Mouse (Mus musculus) adrenal gland, adult 18-20 months (tissue): ENCODE results near the gene Frmpd1. TPM values are rescaled to one million over a fixed set of nuclear protein-coding genes. Genes with fewer than 3 reads are reported as not detected.

Experiments
- DNase-seq, 2 experiments: peaks; one replicate each; pipeline ENCODE4 v3.0.0; 2021 to 2022; ENCODE audit warnings: low spot score in 2 of 2
- total RNA-seq, 2 experiments: library from RNA; stranded (reverse); gene quantifications; 1 replicate in 1 of 2; 2 replicates in 1 of 2; pipeline ENCODE4 v1.2.3; 2021

Gene Frmpd1
- total RNA-seq, 2 experiments from 2014 or later = 5.7 to 6.6 TPM

- DNase-seq = no peak
These were observed 53.6 kb downstream of the Frmpd1 start for GRCm38 (mm10) chr4:45238260-45238659.

DNA sequence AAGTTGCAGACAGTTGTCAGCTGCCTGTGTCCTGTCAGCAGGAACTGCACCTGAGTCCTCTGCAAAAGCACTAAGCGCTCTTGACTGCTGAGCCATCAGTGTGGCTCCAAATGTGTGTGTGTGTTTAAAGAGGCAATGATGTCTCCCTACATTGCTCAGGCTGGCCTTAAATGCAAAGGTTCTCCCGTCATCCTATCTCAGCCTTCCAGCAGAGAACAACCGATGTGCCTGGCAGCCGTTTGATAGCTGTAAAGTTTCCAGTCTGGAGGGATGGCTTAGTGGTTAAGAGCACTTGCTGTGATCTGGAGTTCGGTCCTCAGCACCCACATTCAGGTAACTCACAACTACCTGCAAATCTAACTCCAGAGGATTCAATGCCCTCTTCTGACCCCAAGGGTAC lies 56.7 kb downstream of the Frmpd1 start:
- DNase-seq = no peak

GRCm38 (mm10) chr4:45242163-45242562 lies 57.5 kb downstream of the Frmpd1 start:
- DNase-seq = no peak

DNA sequence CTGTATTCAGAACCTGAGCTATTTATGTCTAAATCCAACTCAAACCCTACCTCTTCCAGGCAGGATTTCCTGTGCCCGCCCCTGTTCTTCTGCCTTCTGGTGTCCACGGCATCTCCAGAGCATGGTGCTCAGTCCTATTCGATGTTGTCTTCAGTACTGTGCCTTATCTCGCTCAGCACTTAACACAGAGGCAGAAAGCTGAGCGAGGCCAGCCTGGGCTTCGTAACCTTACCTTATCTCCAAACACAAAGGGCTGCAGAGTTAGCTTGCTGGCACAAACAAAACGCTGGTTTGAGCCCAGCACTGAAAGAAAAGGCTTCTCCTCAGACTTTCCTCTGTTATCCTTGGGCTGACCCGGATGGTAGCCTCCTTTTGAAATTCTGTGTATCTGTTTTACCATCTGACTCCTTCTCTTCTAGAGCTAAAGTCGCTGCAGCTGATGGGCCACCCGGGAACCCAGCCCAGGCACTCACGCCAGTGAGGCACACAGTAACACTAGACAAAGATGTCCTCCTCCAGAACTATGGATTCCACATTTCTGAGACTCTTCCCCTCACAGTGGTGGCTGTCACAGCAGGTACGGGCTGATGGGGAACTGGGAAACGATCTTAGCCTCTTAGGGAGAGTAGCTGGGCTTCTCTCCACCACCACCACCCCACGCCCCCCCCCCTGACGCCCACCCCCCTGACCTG lies 58.7 kb downstream of the Frmpd1 start:
- no peak for DNase-seq

DNA sequence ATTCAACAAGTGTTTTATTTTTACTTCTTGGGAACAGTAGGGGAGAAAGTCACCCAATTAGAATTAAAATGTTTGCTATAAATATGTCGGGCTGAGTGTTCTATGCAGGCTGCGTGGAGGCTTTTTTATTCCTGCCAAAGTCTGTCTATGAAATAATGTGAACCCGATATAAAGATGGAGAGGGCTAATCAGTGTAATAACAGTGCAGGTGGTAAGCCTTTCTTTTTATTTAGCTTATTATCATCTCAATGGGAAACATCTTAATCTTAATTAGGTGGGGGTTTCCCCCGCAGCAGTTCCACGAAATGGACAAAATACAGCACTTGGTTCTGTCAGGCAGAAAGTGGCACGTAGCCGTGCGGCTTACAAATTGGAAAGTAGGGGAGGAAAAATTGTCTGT lies 66.6 kb downstream of the Frmpd1 start:
- DNase-seq = no peak

DNA sequence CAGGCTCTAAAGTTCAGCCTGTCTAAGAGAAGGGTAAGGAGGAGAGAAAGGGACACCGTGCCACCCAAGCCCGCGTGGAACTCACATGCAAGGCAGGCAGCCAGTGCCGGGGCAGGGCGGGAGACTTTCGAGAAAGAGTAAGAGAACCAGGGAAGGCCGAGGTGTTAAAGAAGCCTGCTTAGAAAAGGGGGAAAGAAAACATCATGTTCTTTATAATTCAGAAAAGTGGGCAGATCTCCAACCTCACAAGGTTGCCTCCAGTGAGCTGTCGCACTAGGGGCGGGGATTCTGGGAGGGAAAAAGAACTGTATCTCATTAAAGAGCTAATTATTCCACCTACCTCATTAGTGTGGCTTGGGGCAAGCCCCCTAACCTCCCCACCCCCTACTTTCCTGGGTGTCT lies 68.2 kb downstream of the Frmpd1 start:
- DNase-seq = peak in 1 of 2 experiments; percentile 24

DNA sequence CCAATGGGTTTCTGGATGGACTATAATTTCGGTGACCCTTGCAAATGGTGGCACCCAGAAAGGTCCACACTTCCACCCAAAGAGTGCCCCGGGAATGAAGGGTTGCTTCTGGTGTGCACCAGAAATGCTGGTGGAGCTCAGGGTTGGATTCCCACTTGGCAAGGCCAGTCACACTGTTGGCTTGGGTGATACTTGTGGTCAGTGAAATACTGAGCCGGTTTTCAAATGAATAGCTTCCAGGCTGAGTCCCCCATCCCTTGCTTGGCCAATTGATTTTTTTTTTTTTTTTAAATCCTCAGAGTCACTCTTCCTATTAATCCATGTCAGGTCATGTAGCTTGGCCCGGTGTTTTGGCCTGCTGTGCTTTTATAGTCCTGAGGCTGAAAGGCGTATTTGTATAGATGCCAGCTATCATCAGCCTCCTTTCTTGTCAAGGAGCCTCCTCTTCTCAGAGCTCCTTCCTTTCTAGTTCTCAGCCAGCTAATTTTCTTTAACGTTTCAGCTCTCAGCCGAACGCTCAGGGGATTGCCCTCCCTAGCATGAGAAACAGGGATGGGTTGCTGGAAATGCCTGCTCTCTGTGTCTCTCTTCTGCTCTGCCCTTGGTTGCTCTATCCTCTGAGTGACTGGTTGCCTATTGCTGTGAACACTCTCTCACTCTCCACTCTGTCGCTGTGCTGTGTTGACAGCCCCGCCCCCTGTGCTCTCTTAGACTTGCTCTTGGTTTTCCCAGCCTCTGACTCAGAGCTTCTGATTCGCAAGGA lies 69.3 kb downstream of the Frmpd1 start:
- DNase-seq = peak; percentile 20 to 29

DNA sequence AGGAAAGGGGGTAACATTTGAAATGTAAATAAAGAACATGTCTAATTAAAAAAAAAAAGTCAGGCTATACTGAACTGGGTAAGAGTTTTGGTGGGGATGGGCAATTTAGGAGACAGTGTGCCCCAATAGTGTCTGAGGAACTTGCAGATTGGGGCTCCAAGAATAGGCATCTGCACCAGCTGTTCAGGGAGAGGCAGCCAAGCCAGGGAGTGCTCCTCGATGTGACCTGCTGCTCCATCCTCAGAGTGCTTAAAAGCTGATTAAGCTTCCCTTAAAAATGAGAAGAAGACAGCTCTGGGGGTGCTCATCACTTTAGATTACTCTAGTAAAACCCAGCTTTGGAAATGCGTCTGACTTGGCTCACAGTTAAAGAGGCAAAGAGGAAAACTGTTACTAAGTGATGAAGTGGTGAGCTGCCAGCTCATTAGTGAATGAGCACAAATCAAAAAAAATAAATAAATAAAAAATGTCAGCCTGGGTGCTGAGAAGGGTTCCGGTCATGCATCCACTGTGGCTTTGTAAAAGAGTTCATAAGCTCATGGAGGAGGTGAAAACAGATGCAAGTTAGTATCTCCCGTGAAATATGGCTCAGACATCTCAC lies 74.7 kb downstream of the Frmpd1 start:
- DNase-seq = no peak

DNA sequence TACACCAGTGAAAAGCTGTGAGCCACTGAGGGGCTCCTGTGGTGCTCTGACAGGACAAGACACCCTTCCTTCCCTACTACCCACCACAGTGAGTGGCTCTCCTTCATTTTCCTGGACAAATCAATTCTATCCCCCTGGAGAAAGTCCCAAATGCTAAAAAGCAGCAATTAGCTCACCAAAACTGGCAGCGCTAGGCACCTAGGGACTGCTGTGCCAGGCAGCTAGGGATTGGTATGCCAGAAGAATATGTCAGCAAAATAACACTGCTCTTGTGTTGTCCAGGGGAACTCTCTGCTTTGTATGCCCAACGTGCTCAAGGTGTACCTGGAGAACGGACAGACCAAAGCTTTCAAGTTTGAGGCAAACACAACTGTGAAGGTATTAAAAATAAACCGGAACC lies 76.9 kb downstream of the Frmpd1 start:
- DNase-seq = no peak

DNA sequence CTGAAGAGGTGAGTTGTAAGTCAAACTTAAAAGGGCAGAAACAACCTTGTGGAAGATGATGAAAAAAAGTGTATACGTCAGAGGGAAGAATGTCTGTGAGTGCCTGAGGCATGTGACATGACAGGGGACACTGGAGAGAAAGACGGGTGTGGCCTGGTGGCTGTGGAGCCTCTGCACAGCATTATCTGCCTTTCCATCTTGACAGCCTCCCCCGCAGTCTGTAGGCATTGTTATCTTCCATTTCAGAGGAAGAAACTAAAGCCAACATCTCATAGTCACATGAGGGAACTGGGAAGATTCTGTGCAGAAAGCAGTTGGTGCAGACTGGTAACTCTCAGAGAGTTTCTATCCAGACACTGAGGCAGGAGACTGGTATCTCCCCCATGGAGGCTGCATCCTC lies 83.2 kb downstream of the Frmpd1 start:
- no peak for DNase-seq

DNA sequence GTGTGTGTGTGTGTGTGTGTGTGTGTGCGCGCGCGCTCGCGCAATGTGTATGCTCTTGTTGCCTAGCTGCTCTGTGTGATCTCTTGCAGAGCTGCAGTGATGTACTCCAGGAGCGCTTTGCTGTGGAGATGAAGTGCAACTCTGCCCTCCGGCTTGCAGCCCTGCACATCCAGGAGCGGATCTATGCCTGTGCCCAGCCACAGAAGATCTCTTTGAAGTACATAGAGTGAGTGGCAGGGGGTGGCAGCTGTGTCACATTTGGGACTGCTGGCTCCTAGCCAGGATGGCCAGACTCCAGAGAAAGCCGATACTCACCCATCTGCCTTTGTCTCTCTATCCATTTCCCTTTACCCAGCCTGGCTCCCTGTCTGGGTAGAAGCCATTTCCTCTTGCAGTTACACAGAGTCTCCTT lies 86.4 kb downstream of the Frmpd1 start:
- no peak for DNase-seq

DNA sequence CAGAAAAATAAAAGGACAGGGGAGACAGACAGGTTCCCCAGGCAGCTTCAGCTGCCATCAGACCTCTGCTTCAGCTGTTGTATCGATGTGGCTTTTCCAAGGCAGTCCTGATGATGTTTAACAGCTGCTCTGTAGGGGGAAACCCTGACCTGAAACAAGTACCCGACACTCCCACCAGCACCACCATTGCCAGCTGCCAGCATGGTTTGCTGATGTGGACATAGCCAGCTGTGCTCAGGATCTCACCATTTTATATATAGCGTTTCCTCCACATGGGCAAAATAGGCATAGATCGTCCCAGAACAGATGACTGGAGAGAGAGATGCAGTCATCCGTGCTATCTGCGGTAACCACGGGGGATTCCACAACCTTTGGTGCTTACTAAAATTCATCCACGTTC lies 91.1 kb downstream of the Frmpd1 start:
- no peak for DNase-seq

DNA sequence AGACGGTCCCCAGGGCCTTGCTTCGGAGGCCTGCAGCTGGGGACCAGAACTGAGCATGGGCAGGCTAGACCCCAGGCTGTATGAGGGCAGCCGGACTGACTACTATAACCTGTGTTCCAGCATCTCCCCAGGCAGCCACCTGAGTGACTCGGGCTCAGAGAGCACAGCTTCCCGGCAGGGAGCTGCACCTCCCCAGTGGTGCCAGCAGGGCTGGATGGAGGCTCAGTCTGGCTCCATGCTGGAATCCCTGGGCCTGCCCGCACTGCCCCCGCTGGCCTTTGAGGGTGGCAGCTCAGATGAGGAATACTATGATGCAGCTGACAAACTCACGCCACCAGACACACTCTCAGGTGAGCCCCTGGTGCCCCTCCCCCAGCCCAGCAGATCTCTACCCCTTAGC lies 94.6 kb downstream of the Frmpd1 start:
- DNase-seq = no peak

DNA sequence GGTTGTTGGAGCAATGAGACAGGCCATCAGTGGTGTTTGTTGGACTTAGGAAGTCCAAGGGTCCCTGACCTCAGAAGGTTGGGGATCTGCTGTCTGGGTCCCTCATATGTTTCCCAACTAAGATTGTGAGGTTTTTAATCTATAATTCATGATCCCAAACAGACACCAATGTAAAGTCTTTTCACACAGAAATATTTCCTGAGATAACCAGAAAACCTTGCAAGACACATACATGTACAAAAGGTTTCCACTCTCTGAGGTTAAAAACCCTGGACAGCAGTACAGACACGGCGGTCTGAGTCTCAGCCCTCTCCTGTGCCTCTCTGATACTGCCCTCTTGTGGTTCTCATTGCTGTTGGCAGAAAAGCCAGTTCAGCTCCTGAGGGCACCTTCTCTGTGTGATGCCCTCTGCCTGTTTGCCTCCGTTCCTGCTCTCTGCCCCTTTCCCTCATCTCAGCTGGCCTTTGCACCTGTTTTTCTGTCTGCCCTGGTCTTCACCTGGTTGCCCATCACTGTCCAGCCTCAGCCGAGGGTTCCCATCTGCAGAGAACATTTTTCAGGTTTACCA lies 95.4 kb downstream of the Frmpd1 start:
- peak; percentile 37 to 52 for DNase-seq

DNA sequence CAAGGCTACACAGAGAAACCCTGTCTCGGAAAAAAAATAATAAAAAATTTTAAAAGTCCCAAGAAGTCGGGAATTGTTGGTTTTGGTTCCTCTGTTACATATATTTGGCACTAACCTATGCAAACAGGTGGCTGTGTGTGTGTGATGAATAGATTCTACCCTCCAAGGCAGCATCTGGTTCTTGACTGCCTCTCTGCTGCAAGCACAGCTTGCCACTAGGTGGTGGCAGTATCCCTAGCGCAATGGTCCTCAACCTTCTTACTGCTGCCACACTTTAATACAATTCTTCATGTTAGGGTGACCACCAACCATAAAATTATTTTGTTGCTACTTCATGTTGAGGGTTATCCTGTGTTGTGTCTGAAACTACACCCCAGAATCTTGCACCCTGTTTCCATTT lies 101.6 kb downstream of the Frmpd1 start:
- DNase-seq = no peak

- DNase-seq = no peak
These were observed 103.2 kb downstream of the Frmpd1 start for GRCm38 (mm10) chr4:45287906-45288305.

- peak; percentile 47 to 54 for DNase-seq
These were observed 112.2 kb downstream of the Frmpd1 start, which contains the start of gene Trmt10b for GRCm38 (mm10) chr4:45296662-45297564. Trmt10b (plus strand) TSS chr4:45297127.

DNA sequence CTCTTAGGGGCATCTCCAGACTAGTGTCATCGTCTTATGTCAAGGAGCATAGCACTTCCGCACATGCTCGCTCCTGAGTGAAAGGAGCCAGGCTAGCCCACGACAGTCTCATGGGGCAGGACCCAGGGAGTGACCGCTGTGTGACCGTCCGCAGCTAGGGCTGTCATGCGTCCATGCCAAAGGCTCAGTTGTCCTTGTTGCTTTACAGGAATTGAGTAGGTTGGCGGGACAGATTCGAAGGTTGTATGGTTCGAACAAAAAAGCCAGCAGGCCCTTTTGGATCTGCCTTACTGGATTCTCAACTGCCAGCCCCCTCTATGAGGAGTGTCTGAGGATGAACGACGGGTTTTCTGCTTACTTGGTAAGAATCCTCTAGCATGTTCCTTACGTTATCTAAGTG lies 120.9 kb downstream of the Frmpd1 start:
- no peak for DNase-seq

DNA sequence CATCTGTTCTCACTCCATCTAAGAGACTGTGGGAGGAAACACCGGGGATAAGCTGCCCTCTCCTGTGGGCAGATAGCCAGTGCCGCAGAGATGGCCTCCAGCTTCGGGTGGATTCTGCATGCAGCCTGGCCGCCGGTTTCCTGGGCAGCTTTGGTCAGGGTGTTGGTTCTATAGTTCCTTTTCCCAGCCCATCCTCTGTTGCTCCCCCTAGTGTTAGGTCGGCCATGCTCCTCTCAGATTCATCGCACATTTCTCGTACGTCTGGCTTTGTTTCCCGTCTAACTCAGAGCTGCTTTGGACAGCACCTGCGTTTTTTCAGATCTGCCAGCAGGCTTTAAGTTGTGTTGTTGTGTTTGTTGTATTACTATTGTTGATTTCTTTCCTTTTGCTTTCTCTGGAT lies 123.4 kb downstream of the Frmpd1 start:
- DNase-seq = no peak

DNA sequence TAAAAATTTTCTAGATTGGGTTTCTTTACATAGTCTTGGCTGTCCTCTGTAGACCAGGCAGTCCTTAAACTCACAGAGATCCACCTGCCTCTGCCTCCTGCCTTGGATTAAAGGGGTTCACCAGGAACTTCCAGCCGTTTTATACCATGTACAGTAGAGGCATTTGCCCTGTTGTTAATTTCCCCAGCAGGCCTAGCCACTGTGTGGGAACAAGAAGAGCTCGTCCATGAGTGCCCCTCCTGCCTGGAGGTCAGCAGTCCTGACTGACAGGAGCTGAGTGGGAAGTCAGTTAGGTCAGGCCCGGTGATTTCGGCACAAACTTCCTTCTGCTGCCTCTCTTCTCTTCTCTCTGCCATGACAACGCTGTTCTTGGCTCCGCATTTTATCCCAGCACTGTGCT lies 123.9 kb downstream of the Frmpd1 start:
- no peak for DNase-seq

DNA sequence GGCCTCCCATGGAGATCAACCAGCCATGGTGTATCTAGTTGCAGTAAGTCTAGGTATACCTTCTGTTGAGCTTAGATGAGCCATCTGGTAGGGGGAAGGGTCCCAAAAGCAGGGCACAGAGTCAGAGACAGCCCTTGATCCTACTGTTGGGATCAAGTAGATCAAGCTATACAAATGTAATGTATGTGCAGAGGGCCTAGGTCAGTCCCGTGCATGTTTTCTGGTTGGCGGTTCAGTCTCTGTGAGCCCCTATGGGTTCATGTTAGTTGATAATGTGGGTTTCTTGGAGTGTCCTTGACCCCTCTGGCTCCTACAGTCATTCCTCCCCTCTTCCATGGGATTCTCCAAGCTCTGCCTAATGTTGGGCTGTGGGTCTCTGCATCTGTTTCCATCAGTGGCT lies 126.4 kb downstream of the Frmpd1 start:
- DNase-seq = no peak
